Mouse (Mus musculus): ENCODE results near the gene Nt5dc2. TPM values are rescaled to one million over a fixed set of nuclear protein-coding genes. Genes with fewer than 3 reads are reported as not detected.

The Nt5dc2 gene
- polyA plus RNA-seq, 1 experiment from 2014 or later, result 324 TPM

GRCm38 (mm10) chr14:31179677-31180365 is 49.0 kb downstream of the Nt5dc2 start:
- Histone ChIP-seq H3K36me3 (ENCODE audit: control insufficient read depth, insufficient read depth, low read length) (peaks cover 94% of the 10 kb centered on the region), H3K27ac (ENCODE audit: low read length) (no peak overlapping the region), H3K4me3 (ENCODE audit: low read depth, low read length) (no peak overlapping the region), H3K27me3 (ENCODE audit: control insufficient read depth, insufficient read depth, low read length) (no peaks in the 10 kb centered on the region), H3K9me3 (ENCODE audit: control insufficient read depth, low read depth, low read length) (no peaks in the 10 kb centered on the region), H3K4me1 (ENCODE audit: control insufficient read depth, insufficient read depth, low read length) (no peaks in the 10 kb centered on the region), H3K4me2 (replicated peaks; ENCODE audit: low read depth, low read length) (no peak overlapping the region), H3K9ac (replicated peaks; ENCODE audit: low read depth, low read length) (no peak overlapping the region)
- WGBS, result 85% methylated on average over 12 of the region's 12 CpGs
- ATAC-seq (ENCODE audit: insufficient number of reproducible peaks, insufficient read depth, low FRiP score, low read depth), result no peak

GRCm38 (mm10) chr14:31181512-31181911 is 50.7 kb downstream of the Nt5dc2 start:
- H3K36me3 ChIP-seq (ENCODE audit: control insufficient read depth, insufficient read depth, low read length), result peaks cover 95% of the 10 kb centered on the region
- no peaks in the 10 kb centered on the region for H3K4me1 ChIP-seq (ENCODE audit: control insufficient read depth, insufficient read depth, low read length)
- WGBS, result 79% methylated on average over 4 of the region's 4 CpGs
- H3K9me3 ChIP-seq (ENCODE audit: control insufficient read depth, low read depth, low read length), result no peaks in the 10 kb centered on the region
- no peak for ATAC-seq (ENCODE audit: insufficient number of reproducible peaks, insufficient read depth, low FRiP score, low read depth)
- no peak overlapping the region for H3K4me2 ChIP-seq (replicated peaks; ENCODE audit: low read depth, low read length)
- H3K27ac ChIP-seq (ENCODE audit: low read length), result no peak overlapping the region
- no peaks in the 10 kb centered on the region for H3K27me3 ChIP-seq (ENCODE audit: control insufficient read depth, insufficient read depth, low read length)
- no peak overlapping the region for H3K4me3 ChIP-seq (ENCODE audit: low read depth, low read length)
- H3K9ac ChIP-seq (replicated peaks; ENCODE audit: low read depth, low read length), result no peak overlapping the region

- 65% methylated on average over 2 of the region's 2 CpGs for WGBS
- no peak for ATAC-seq (ENCODE audit: insufficient number of reproducible peaks, insufficient read depth, low FRiP score, low read depth)
- no peak overlapping the region for H3K4me3 ChIP-seq (ENCODE audit: low read depth, low read length)
These were observed 52.0 kb downstream of the Nt5dc2 start for GRCm38 (mm10) chr14:31182786-31183290.

GRCm38 (mm10) chr14:31183541-31183940 is 52.7 kb downstream of the Nt5dc2 start:
- ATAC-seq (ENCODE audit: insufficient number of reproducible peaks, insufficient read depth, low FRiP score, low read depth), result no peak
- 88% methylated on average over 5 of the region's 5 CpGs for WGBS
- Histone ChIP-seq H3K4me1 (ENCODE audit: control insufficient read depth, insufficient read depth, low read length) (no peaks in the 10 kb centered on the region), H3K36me3 (ENCODE audit: control insufficient read depth, insufficient read depth, low read length) (peaks cover 98% of the 10 kb centered on the region), H3K4me2 (replicated peaks; ENCODE audit: low read depth, low read length) (no peak overlapping the region), H3K4me3 (ENCODE audit: low read depth, low read length) (no peak overlapping the region), H3K27ac (ENCODE audit: low read length) (no peak overlapping the region), H3K9ac (replicated peaks; ENCODE audit: low read depth, low read length) (no peak overlapping the region), H3K9me3 (ENCODE audit: control insufficient read depth, low read depth, low read length) (no peaks in the 10 kb centered on the region), H3K27me3 (ENCODE audit: control insufficient read depth, insufficient read depth, low read length) (no peaks in the 10 kb centered on the region)

More at GRCm38 (mm10) chr14:31182786-31183290, 52.0 kb downstream of the Nt5dc2 start:
- Histone ChIP-seq H3K27me3 (ENCODE audit: control insufficient read depth, insufficient read depth, low read length) (no peaks in the 10 kb centered on the region), H3K36me3 (ENCODE audit: control insufficient read depth, insufficient read depth, low read length) (peaks cover 95% of the 10 kb centered on the region), H3K9ac (replicated peaks; ENCODE audit: low read depth, low read length) (no peak overlapping the region), H3K9me3 (ENCODE audit: control insufficient read depth, low read depth, low read length) (no peaks in the 10 kb centered on the region), H3K4me2 (replicated peaks; ENCODE audit: low read depth, low read length) (no peak overlapping the region), H3K4me1 (ENCODE audit: control insufficient read depth, insufficient read depth, low read length) (no peaks in the 10 kb centered on the region), H3K27ac (ENCODE audit: low read length) (no peak overlapping the region)

GRCm38 (mm10) chr14:31184195-31184594 is 53.3 kb downstream of the Nt5dc2 start:
- no peaks in the 10 kb centered on the region for H3K4me1 ChIP-seq (ENCODE audit: control insufficient read depth, insufficient read depth, low read length)
- no peak overlapping the region for H3K4me3 ChIP-seq (ENCODE audit: low read depth, low read length)
- no peaks in the 10 kb centered on the region for H3K27me3 ChIP-seq (ENCODE audit: control insufficient read depth, insufficient read depth, low read length)
- no peak overlapping the region for H3K27ac ChIP-seq (ENCODE audit: low read length)
- 88% methylated on average over 12 of the region's 12 CpGs for WGBS
- no peak overlapping the region for H3K9ac ChIP-seq (replicated peaks; ENCODE audit: low read depth, low read length)
- H3K9me3 ChIP-seq (ENCODE audit: control insufficient read depth, low read depth, low read length), result no peaks in the 10 kb centered on the region
- no peak for ATAC-seq (ENCODE audit: insufficient number of reproducible peaks, insufficient read depth, low FRiP score, low read depth)
- H3K4me2 ChIP-seq (replicated peaks; ENCODE audit: low read depth, low read length), result no peak overlapping the region
- H3K36me3 ChIP-seq (ENCODE audit: control insufficient read depth, insufficient read depth, low read length), result peaks cover 98% of the 10 kb centered on the region

- no peaks in the 10 kb centered on the region for H3K9me3 ChIP-seq (ENCODE audit: control insufficient read depth, low read depth, low read length)
- no peak overlapping the region for H3K4me3 ChIP-seq (ENCODE audit: low read depth, low read length)
- H3K27me3 ChIP-seq (ENCODE audit: control insufficient read depth, insufficient read depth, low read length), result no peaks in the 10 kb centered on the region
- ATAC-seq (ENCODE audit: insufficient number of reproducible peaks, insufficient read depth, low FRiP score, low read depth), result no peak
- H3K27ac ChIP-seq (ENCODE audit: low read length), result no peak overlapping the region
- H3K4me2 ChIP-seq (replicated peaks; ENCODE audit: low read depth, low read length), result no peak overlapping the region
- H3K36me3 ChIP-seq (ENCODE audit: control insufficient read depth, insufficient read depth, low read length), result peaks cover 99% of the 10 kb centered on the region
- H3K9ac ChIP-seq (replicated peaks; ENCODE audit: low read depth, low read length), result no peak overlapping the region
- 77% methylated on average over 4 of the region's 4 CpGs for WGBS
- H3K4me1 ChIP-seq (ENCODE audit: control insufficient read depth, insufficient read depth, low read length), result no peaks in the 10 kb centered on the region
These were observed 55.8 kb downstream of the Nt5dc2 start for GRCm38 (mm10) chr14:31186656-31187055.

Other genes with a start within 250 kb of the Nt5dc2 start
- gene Itih4, start 244.6 kb upstream of the Nt5dc2 start, polyA plus RNA-seq (2014; fragmentation: Nextera tagmentation; extraction: Ambion mirVana), result 0.22 TPM in 2 replicates
- 0.36 and 0.91 TPM in 2 replicates for gene Itih3, start 207.3 kb upstream of the Nt5dc2 start, polyA plus RNA-seq (2014; fragmentation: Nextera tagmentation; extraction: Ambion mirVana)
- not detected in 2 replicates for gene Itih1, start 187.8 kb upstream of the Nt5dc2 start, polyA plus RNA-seq (2014; fragmentation: Nextera tagmentation; extraction: Ambion mirVana)
- 10.7 and 14.3 TPM in 2 replicates for gene Nek4, start 179.7 kb upstream of the Nt5dc2 start, polyA plus RNA-seq (2014; fragmentation: Nextera tagmentation; extraction: Ambion mirVana)
- gene Glt8d1, start 129.7 kb upstream of the Nt5dc2 start, polyA plus RNA-seq (2014; fragmentation: Nextera tagmentation; extraction: Ambion mirVana), result 72.7 and 76.2 TPM in 2 replicates
- gene Spcs1, start 129.4 kb upstream of the Nt5dc2 start, polyA plus RNA-seq (2014; fragmentation: Nextera tagmentation; extraction: Ambion mirVana), result 411 and 417 TPM in 2 replicates
- gene Pbrm1, start 111.9 kb upstream of the Nt5dc2 start, polyA plus RNA-seq (2014; fragmentation: Nextera tagmentation; extraction: Ambion mirVana), result 119 TPM in 2 replicates
- gene Gnl3, start 111.9 kb upstream of the Nt5dc2 start, polyA plus RNA-seq (2014; fragmentation: Nextera tagmentation; extraction: Ambion mirVana), result 124 and 128 TPM in 2 replicates
- gene Smim4, start 2.1 kb upstream of the Nt5dc2 start, polyA plus RNA-seq (2014; fragmentation: Nextera tagmentation; extraction: Ambion mirVana), result 65.0 and 80.1 TPM in 2 replicates
- gene Stab1, start 37.6 kb downstream of the Nt5dc2 start, polyA plus RNA-seq (2014; fragmentation: Nextera tagmentation; extraction: Ambion mirVana), result 48.3 and 54.4 TPM in 2 replicates
- 1.3 and 3.2 TPM in 2 replicates for gene Tnnc1, start 77.3 kb downstream of the Nt5dc2 start, polyA plus RNA-seq (2014; fragmentation: Nextera tagmentation; extraction: Ambion mirVana)
- 347 and 368 TPM in 2 replicates for gene Nisch, start 85.9 kb downstream of the Nt5dc2 start, polyA plus RNA-seq (2014; fragmentation: Nextera tagmentation; extraction: Ambion mirVana)
- 0.34 and 0.43 TPM in 2 replicates for gene Sema3g, start 86.8 kb downstream of the Nt5dc2 start, polyA plus RNA-seq (2014; fragmentation: Nextera tagmentation; extraction: Ambion mirVana)
- gene Phf7, start 120.3 kb downstream of the Nt5dc2 start, polyA plus RNA-seq (2014; fragmentation: Nextera tagmentation; extraction: Ambion mirVana), result 11.3 and 13.5 TPM in 2 replicates
- gene Bap1, start 120.4 kb downstream of the Nt5dc2 start, polyA plus RNA-seq (2014; fragmentation: Nextera tagmentation; extraction: Ambion mirVana), result 73.1 and 73.7 TPM in 2 replicates
- 7.0 and 10.2 TPM in 2 replicates for gene Dnah1, start 192.8 kb downstream of the Nt5dc2 start, polyA plus RNA-seq (2014; fragmentation: Nextera tagmentation; extraction: Ambion mirVana)
- 42.1 and 45.1 TPM in 2 replicates for gene Capn7, start 205.6 kb downstream of the Nt5dc2 start, polyA plus RNA-seq (2014; fragmentation: Nextera tagmentation; extraction: Ambion mirVana)